Mouse (Mus musculus) inflammation-experienced regulatory T-cells, adult 6 months (primary cell): Measurements from ENCODE around the gene Zranb3. TPM values are rescaled to one million over a fixed set of nuclear protein-coding genes. Genes with fewer than 3 reads are reported as not detected.

Source experiments
- ATAC-seq: one replicate; pipeline ENCODE4 v1.8.0; 2017
- polyA plus RNA-seq, 3 experiments: library from polyadenylated mRNA; unstranded; fragments of 100-300 nt; shearing (Covaris generic); gene quantifications; one replicate each; pipeline ENCODE4 v1.2.1; 2017

Gene Zranb3
- polyA plus RNA-seq, 3 experiments from 2014 or later, result 0.94 to 5.1 (median 1.6) TPM

DNA sequence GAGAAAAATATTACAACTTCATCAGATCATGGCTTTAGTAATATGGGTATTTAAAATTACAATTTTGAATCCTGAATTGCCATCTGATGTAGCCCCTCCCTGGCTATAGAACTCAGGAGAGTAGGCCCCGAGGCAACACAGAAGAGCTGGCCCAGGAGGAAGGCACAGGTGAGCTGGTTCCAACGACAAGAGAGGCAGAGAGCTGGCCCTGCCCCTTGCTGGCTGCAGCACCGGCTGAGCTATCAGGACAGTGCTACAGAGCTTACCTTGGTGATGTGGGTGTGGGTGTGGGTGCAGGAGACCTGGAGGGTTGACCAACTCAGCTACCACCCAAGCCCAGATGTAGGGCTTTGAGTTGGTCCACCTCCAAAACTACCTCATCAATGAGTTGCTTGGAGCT lies 114.6 kb downstream of the Zranb3 start:
- no peak for ATAC-seq

- no peak for ATAC-seq
These were observed 117.5 kb downstream of the Zranb3 start for GRCm38 (mm10) chr1:127985391-127985790.

DNA sequence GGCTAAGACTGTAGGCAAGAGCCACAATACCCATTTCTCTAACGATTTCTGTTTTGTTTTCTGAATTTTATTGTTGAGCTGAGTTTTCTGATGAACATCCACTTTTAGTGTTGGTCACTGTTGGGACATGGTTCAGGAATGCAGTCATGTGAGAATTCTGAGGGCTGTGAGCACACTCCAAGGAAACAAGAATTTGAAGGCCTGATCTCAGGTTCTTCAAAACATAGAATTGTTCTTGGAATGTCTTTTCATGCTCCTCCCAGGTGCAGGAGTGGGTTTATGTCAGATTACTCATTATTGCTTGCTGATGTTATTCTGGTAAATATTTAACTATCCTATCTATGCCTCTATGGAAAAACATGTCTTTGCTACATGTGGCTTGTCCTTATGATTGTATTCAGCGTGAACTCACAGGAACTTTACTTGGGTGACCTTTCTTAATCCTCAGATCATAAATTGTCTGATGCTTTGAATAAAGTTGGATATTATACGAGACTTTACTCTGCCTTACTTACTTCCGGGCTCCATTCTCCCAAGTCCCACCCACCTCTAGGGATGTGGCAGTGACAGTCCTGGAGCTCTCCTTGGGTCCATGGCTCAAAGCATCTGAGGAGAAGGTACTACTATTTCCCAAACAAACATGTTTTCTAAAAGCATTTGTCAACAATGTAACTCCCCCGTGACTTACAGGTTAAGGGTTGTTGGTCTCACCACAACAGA lies 119.4 kb downstream of the Zranb3 start:
- no peak for ATAC-seq

DNA sequence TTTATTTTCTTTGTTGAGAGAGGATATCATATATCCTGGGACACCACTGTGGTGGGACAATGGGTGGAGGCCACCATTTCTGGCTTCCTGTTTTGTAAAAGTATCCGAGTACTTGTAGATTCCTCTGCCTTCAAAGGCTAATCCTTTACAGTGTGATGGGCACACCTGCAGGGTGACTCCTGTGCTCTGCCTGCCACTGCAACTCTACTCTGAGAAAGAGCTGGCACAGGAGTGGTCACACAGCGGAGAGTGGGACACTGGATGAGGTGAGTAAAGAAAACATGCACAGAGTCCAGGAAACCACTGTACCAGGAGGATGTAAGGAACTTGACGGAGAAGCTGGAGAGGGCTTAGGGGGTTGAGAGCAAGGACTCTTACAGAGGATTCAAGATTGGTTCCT lies 120.6 kb downstream of the Zranb3 start:
- no peak for ATAC-seq

DNA sequence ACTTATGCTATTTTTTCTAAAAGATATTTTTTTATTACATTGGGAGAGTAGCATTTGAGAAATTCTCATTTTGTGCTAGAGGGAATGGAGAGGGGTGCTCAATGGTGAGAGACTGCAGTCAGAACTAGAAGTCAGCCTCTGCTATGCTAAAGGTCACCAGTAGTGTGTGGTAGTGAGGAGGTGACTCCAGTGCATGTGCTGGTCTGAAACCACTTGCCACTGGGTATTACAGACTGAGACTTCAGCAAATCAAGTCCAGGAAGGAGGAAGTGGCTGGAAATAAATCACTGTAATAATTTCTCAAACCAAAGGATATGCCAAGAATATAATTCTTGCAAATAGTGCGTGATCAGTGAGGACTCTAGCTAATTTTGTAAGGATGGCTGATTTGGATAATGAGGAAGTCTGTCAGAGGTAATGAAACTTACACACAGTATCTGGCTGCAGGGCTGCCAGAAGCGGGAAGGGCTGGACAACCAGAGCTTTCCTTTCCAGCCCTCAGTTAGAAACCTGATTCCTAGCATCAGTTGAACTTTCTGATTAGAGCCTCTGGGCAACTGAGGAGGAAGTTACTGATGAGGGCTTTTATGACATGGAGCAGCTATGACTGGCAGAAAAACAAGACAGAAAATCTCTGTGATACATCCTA lies 121.8 kb downstream of the Zranb3 start:
- ATAC-seq, result no peak

- ATAC-seq, result peak; percentile 58
These were observed 124.7 kb downstream of the Zranb3 start for GRCm38 (mm10) chr1:127978125-127978524.

DNA sequence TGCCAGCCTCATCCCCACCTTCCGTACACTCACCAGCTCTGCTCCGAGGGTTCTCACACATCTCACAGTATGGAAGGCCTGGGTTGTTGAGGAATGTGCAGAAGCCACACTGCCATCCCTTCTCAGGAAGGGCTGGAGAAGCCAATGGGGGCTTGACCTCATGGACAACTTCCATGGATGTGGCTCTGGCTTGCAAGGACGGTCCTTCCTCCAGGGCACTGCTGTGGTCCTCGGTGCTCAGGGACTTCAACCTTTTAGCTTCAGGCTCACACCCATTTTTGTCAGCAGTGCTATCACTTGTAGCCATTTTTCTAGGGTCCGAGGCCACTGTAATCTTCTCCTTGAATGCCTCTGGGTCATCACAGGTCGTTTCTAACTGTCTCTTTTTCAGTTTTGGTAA lies 126.7 kb downstream of the Zranb3 start:
- ATAC-seq, result no peak

- peak; percentile 48 for ATAC-seq
These were observed 127.2 kb downstream of the Zranb3 start for GRCm38 (mm10) chr1:127975676-127976075.

DNA sequence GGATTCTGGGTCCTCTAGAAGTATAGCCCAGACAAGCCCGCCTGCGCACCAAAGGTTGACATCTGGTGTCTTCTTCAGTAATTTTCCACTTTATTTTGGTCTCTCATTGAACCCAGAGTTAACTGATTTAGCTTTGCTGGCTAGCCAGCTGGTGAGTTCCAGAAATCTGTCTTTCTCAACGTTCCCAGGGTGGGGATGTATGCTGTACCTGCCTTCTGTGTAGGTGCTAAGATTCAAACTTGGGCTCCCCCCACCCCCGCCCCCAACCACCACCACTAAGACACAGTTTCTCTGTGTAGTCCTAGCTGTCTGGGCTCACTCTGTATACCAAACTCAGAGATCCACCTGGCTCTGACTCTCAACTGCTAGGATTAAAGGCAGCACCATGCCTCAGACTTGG lies 128.8 kb downstream of the Zranb3 start:
- no peak for ATAC-seq

DNA sequence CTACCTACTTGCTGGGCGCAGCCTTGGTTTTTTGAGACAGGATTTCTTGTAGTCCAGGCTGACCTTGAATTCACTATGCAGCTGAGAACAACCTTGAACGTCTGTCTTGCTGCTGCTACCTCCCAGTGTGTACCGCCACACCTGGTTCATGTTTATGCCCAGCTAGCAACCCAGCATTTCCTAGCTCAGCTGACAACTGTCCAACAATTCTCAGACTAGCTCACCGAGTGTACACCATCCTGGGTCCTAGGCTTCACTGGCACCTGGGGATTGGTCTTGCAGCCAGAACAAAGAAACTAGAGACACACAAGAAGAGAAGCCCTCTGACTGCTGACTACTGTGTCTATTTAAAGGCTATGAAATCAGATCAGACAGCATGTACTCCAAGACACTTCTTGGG lies 132.0 kb downstream of the Zranb3 start:
- no peak for ATAC-seq

- no peak for ATAC-seq
These were observed 139.5 kb downstream of the Zranb3 start for GRCm38 (mm10) chr1:127963326-127963725.

DNA sequence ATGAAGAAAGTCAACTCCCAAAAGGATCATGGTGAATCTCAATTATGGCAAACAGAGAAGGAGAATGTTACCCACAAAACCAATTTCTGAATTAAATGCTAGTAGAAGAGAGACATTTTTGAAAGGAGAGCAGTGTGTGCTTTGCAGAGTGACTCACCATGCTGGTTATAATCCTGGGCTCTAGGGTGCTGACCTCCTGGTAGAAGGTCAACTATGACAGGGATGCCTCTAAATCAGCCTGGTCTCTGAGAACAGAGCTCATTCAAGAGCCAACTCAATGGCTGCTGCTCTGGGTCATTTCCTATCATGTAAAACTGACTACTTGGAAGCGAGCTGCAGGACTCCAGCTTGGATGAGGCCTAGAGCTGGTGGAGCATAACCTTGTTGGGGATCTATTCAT lies 141.7 kb downstream of the Zranb3 start:
- ATAC-seq, result no peak

GRCm38 (mm10) chr1:127959312-127959718 lies 143.5 kb downstream of the Zranb3 start:
- no peak for ATAC-seq

DNA sequence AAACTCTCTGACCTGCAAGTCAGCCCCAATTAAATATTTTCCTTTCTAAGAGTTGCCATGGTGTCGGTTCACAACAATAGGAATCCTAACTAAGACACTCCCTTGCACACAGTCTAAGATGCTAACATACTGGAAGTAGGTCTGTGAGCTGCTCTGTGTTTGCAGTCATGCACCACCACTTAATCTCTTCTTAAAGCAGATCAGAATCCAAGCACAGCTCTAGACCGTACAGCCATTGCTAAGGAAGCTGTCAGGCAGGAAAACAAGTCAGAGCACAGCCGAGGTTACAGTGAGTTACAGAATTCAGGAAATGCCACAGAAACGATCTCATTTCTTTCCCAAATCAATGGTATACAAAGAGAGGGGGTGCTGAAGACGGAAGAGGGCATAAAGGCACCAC lies 144.0 kb downstream of the Zranb3 start:
- ATAC-seq, result no peak

DNA sequence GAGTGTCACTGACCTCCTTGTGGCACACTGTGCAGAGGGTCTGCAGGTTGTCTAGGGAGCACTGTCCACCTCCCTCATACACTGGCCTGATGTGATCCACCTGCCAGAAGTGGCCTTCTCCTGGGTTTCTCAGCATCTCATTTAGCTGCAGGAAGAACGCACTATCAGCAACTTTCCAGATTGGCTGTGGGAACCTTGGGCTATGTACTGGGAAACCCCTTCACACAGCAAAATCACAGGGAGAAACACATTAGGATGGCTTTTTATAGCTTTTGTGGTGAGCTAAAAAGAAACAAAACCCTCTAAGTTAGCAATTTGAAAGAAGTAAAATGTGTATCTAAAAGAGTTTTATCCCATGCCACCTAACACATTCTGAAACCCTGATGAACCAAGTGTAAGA lies 146.3 kb downstream of the Zranb3 start:
- no peak for ATAC-seq

DNA sequence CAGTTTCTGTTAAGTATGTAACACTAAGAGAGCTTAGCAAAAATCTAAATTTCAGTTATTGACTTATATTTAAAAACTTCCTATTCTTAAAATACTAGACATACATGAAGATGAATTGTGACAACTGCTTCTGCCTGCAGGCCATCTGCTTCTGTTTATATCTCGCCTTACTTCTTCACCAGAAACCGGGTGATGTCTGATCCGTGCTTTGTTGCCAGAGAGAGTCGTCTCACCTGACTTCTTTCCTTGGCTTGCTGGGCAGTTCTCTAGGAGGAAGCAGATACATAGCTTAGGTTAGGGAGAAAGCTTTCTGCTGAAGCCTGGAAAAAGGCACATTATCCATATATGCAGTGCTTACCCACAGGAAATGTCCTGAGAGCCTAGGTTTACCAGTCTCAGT lies 148.0 kb downstream of the Zranb3 start:
- no peak for ATAC-seq

- peak; percentile 50 for ATAC-seq
These were observed 148.6 kb downstream of the Zranb3 start for GRCm38 (mm10) chr1:127954198-127954597.

DNA sequence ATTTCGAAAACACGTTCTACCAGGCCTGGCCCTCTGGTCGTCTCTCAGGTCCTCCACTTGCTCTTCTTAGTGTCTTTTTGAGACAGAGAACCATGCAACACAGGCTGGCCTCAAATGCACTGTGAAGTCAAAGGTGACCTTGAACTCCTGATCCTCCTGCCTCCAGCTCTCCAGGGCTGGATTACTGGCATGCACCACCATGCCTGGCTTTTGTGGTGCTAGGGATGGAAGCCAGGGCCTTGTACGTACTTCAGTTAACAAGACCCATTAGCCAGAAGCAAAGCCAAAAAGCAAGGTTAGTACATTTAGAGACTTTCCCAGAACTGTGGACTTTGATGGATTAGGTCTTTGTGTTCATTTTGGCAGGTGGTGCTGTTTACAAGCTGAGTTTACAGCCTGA lies 150.6 kb downstream of the Zranb3 start:
- ATAC-seq, result no peak

- ATAC-seq, result no peak
These were observed 154.1 kb downstream of the Zranb3 start for GRCm38 (mm10) chr1:127948748-127949147.

GRCm38 (mm10) chr1:127946615-127947249 lies 156.1 kb downstream of the Zranb3 start:
- no peak for ATAC-seq

DNA sequence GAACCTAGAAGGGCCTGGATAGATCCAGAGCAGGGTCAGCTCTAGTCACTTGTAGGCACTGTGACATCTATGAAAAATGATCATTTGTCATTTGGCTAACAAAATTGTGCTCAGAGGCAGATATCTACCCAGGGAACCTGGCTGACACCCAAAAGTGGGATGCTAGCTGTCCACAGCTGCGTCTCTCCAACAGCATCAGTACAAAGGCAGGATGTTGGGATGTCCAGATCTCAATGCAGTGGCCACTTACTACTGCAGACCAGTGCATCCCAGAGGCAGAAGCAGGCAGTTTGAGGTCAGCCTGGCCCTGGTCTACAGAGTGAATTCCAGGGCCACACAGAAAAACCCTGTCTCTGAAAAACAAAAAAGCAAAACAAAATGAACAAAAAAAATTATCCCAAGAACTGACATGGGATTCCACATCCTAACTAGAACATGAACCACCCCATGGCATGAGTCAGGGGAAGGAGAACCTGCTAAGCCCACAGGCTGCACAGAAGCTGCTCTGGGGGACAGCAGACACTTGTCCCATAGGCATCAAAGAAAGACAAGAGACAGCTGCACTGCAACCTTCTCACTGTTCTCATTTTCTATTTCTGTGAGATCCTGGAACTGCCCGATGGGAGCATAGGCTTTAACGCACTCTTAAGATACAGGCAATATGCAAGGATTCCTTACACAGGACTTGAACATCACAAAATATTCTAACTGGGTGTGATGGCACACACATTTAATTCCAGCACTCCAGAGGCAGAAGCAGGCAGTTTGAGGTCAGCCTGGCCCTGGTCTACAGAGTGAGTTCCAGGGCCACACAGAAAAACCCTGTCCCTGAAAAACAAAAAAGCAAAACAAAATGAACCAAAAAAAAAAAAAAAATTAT lies 156.9 kb downstream of the Zranb3 start:
- no peak for ATAC-seq

DNA sequence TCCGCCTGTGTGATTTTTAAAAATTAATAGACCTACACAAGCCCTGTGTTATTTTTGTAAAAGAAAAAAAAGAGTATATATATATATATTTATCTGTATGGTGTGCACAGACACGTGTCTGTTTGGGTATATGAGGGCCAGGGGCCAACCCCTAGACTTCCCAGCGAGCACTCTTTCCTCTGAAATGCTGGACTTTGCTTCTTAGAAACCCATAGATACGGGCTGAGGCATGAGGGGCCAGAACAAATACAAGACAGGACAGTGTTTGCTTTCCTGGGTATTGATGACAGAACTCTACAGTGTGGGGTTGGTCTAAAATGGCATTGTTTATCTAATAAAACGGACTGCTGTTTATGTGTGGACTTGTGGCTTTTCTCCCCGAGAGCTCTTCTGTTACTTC lies 159.3 kb downstream of the Zranb3 start:
- ATAC-seq, result no peak

- no peak for ATAC-seq
These were observed 160.6 kb downstream of the Zranb3 start for GRCm38 (mm10) chr1:127942231-127942630.
